Mouse (Mus musculus) layer of hippocampus, adult 2 months (tissue): ENCODE measurements around the gene Eif5b. TPM values are rescaled to one million over a fixed set of nuclear protein-coding genes. Genes with fewer than 3 reads are reported as not detected.

ENCODE experiments used
- DNase-seq, 2 experiments: peaks; one replicate each; pipeline ENCODE4 v3.0.0; 2022; ENCODE audit warnings: low spot score in 2 of 2
- H3K27ac ChIP-seq: fragments of 200-600 bp; 2 replicates; pipeline ENCODE4 v1.8.1; 2022
- H3K4me3 ChIP-seq: fragments of 200-600 bp; 2 replicates; pipeline ENCODE4 v1.8.1; 2022; ENCODE audit warnings: mild to moderate bottlenecking
- CTCF ChIP-seq: fragments of 200-600 bp; conservative IDR thresholded peaks from 2 replicates; pipeline ENCODE4 v1.8.1; 2022; ENCODE audit warnings: antibody characterized with exemption, mild to moderate bottlenecking, moderate library complexity
- total RNA-seq, 2 experiments: library from RNA; stranded (reverse); gene quantifications; 2 replicates each; pipeline ENCODE4 v1.2.3; 2021

Gene Eif5b
- total RNA-seq, 2 experiments from 2014 or later = 37.7 to 38.5 TPM

DNA sequence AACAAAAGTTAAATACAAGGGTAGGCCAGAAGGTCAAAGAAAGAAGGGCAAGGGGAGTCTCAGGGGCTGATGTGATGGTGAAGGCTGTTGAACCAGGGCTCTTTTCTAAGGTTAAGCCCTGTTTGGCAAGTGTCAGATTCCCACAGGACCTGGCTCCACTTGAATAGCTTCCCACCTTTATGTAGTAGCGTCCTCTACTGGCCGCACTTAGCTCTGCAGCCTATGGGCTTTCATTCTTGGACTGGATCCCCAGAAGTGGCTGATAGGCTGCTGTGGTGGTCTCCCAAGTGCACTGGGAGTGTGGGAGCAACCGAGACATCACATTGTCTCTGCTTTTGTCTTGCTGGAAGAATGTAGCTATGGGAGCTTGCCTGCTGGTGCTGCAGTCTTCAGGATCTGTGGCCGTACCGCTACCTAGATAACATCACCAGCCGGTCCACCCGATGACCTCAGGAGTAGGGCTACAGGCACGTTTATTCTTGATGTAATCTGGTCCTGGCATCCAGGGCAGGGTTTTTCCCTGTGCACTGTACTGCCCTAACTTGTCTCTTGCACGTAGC is 12.0 kb upstream of the Eif5b start:
- peak in 1 of 2 experiments; percentile 58 for DNase-seq
- Histone ChIP-seq H3K4me3 (no peak overlapping the region), H3K27ac (no peak overlapping the region)
- peak; percentile 93 for TF ChIP-seq CTCF

DNA sequence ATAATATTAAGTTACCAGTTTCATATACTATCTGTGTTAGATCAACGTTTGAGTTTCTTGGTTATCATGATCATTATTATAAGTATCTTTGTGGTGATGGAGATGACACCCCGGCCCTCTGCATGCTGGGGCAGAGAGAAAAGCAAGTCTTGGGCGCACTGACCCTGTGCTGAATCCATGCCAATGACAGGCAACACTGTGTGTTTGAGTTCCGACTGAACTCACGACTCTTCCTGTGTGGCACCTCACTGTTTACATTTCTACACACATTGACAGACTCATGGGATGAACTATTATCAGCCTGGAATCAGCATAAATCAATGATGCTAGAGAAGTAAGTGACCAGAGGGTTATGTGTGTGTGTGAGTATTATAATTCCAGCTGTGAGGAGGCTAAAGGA is 10.0 kb upstream of the Eif5b start:
- no peak for TF ChIP-seq CTCF
- Histone ChIP-seq H3K4me3 (no peak overlapping the region), H3K27ac (no peak overlapping the region)
- no peak for DNase-seq

DNA sequence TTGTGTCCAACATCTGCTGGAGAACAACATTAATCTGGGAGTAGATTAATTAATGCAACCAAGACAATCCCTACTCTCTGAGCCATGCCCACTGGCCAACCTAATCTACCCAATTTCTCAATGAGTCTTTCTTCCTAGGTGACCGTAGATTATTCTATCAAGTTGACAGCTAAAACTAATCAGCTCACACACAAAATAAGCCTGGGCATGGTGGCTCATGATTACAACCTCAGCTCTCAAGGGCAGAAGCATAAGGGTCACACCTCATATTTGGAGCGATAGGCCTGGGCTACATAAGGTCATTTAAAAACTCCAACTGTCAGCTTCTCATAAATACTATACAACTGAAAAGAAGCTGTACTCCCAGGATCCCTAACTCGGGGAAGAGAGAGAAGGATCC is 1.6 kb upstream of the Eif5b start:
- no peak for TF ChIP-seq CTCF
- DNase-seq = no peak
- peak overlapping the region; percentile 100 for H3K27ac ChIP-seq
- H3K4me3 ChIP-seq = peak overlapping the region; percentile 90

DNA sequence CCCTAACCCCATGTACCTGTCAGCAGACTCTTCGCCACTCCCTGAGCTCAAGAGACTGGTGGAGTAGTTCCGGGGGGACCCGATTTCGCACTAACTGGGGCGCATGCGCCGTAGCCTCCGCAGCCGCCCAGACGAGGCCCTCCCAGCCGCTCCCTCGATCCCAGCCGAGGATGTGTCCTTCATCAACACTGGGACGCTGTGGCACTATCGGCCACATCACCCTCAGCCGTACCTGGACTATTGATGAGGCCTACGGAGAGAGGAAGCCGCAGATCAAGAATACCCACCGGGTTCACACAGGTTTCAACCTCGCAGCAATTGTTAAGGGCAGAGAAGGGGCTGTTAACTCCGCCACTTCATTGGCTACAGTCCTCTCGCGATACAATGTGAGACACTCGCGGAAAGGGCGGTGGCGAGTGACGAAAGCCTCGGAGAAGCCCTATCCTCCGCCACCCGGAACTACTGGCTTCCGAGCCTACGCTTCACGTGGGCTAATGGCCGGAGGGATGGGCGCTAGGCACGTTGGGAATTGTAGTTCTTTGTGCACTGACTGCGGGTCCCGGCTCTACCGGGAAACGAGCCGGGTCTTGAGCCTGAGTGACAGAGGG is 829 bp upstream of the Eif5b start:
- TF ChIP-seq CTCF = no peak
- peak overlapping the region; percentile 100 for H3K27ac ChIP-seq
- peak; percentile 97 to 99 for DNase-seq
- H3K4me3 ChIP-seq = peak overlapping the region; percentile 90

GRCm38 (mm10) chr1:37998371-37999199 is 775 bp downstream of the Eif5b start:
- Histone ChIP-seq H3K4me3 (peak overlapping the region; percentile 90), H3K27ac (peak overlapping the region; percentile 100)
- DNase-seq = no peak
- TF ChIP-seq CTCF = no peak

- H3K27ac ChIP-seq = no peak overlapping the region
- DNase-seq = no peak
- no peak overlapping the region for H3K4me3 ChIP-seq
- no peak for TF ChIP-seq CTCF
Measured at GRCm38 (mm10) chr1:37999552-37999951, 1.7 kb downstream of the Eif5b start.

- TF ChIP-seq CTCF = no peak
- no peak overlapping the region for H3K27ac ChIP-seq
- no peak for DNase-seq
- H3K4me3 ChIP-seq = no peak overlapping the region
Measured at GRCm38 (mm10) chr1:38000844-38001243, 3.0 kb downstream of the Eif5b start.

- H3K4me3 ChIP-seq = no peak overlapping the region
- no peak overlapping the region for H3K27ac ChIP-seq
- no peak for DNase-seq
- no peak for TF ChIP-seq CTCF
Measured at GRCm38 (mm10) chr1:38001956-38002355, 4.1 kb downstream of the Eif5b start.

DNA sequence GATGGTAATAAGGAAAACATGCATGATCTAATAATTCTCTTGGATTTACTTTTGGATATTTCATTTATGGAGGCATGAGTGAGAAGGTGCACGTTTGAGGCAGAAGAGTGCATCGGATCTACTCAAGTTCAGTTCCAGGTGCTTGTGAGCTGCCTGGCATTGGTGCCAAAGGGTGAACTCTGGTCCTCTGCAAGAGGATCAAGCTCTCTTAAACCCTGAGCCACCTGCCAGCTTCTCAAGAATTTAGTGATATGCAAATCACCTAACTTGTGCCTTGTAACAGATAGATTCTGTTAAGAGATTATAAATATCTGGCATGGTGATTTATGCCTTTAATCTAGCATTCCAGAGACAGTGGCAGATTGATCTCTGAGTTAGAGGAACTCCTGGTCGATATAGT is 5.2 kb downstream of the Eif5b start:
- DNase-seq = no peak
- no peak overlapping the region for H3K27ac ChIP-seq
- TF ChIP-seq CTCF = no peak
- H3K4me3 ChIP-seq = no peak overlapping the region

- Histone ChIP-seq H3K4me3 (no peak overlapping the region), H3K27ac (no peak overlapping the region)
- no peak for DNase-seq
- no peak for TF ChIP-seq CTCF
Measured at GRCm38 (mm10) chr1:38006741-38007140, 8.9 kb downstream of the Eif5b start.

- TF ChIP-seq CTCF = no peak
- H3K27ac ChIP-seq = no peak overlapping the region
- H3K4me3 ChIP-seq = no peak overlapping the region
- DNase-seq = no peak
Measured at GRCm38 (mm10) chr1:38011647-38012046, 13.8 kb downstream of the Eif5b start.

DNA sequence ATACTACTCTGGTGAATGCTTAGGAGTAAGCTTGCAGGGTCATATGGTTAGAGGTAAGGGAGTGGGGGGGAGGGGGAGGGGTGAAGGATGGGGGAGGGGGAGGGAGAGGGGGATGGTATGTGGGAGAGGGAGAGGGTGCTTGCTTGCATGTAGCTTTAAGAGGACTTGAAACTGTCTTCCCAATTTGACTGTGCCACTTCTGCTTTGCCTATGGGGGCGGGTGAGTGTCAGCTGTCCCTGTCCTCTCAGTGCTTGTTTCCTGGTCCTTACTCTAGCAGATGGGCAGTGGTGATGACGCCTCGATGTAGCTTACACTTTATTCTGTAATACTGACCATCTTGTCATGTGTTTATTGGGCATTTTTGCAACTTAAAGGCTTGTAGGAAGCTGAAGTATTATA is 14.3 kb downstream of the Eif5b start:
- H3K27ac ChIP-seq = no peak overlapping the region
- DNase-seq = no peak
- H3K4me3 ChIP-seq = no peak overlapping the region
- TF ChIP-seq CTCF = no peak

GRCm38 (mm10) chr1:38012509-38012908 is 14.7 kb downstream of the Eif5b start:
- no peak for TF ChIP-seq CTCF
- DNase-seq = no peak
- Histone ChIP-seq H3K27ac (no peak overlapping the region), H3K4me3 (no peak overlapping the region)
